Mouse (Mus musculus): ENCODE results near the gene Sphkap. TPM values are rescaled to one million over a fixed set of nuclear protein-coding genes. Genes with fewer than 3 reads are reported as not detected.
A peak's percentile ranks its signal among the peaks of the same experiment; 100 is the strongest.

Gene Sphkap
- polyA plus RNA-seq, 1 experiment: 0.05 TPM

- no peaks in the 10 kb centered on the region for H3K36me3 ChIP-seq (ENCODE audit: control insufficient read depth, insufficient read depth, low read length)
- no peaks in the 10 kb centered on the region for H3K27me3 ChIP-seq (replicated peaks; ENCODE audit: control insufficient read depth, insufficient read depth, low read length)
- no peak for DNase-seq
- TF ChIP-seq POLR2A (IDR thresholded peaks at IDR 0.05; ENCODE audit: low read depth, low read length): no peak
- no peak for TF ChIP-seq CTCF (conservative IDR thresholded peaks at IDR 0.05; ENCODE audit: insufficient read depth, insufficient read length, low read depth, low read length)
- no peak overlapping the region for H3K27ac ChIP-seq (ENCODE audit: insufficient read depth, low read depth, low read length)
- H3K4me3 ChIP-seq (ENCODE audit: insufficient read depth, low read depth, low read length): no peak overlapping the region
- no peaks in the 10 kb centered on the region for H3K4me1 ChIP-seq (ENCODE audit: control insufficient read depth, insufficient read depth, low read length)
Observed at GRCm38 (mm10) chr1:83224423-83224960, 183.5 kb downstream of the Sphkap start.

DNA sequence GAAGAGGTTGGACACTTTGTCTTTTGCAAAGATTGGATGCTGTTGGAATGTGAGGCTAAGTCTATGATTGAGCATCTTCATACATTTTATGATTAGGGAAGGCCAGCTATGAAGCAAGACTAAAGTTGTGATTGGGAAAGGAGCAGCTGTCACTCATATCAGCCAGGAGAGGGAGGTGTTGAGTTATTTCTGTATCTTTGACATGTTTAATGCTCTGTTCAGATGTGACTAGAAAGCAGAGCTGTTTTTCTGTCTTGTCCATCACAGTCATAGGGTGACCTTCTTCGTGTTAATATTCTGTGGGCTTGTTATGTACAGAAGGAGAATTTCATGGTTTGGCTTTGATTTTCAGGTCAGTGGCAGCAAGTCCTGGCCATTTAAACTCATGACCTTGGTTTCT, 184.9 kb downstream of the Sphkap start:
- H3K27ac ChIP-seq (ENCODE audit: insufficient read depth, low read depth, low read length): no peak overlapping the region
- WGBS: 76% methylated on average over 1 of the region's 1 CpGs
- no peaks in the 10 kb centered on the region for H3K36me3 ChIP-seq (ENCODE audit: control insufficient read depth, insufficient read depth, low read length)
- no peak for DNase-seq
- no peaks in the 10 kb centered on the region for H3K27me3 ChIP-seq (replicated peaks; ENCODE audit: control insufficient read depth, insufficient read depth, low read length)
- no peak for TF ChIP-seq CTCF (conservative IDR thresholded peaks at IDR 0.05; ENCODE audit: insufficient read depth, insufficient read length, low read depth, low read length)
- TF ChIP-seq POLR2A (IDR thresholded peaks at IDR 0.05; ENCODE audit: low read depth, low read length): no peak
- no peak overlapping the region for H3K4me3 ChIP-seq (ENCODE audit: insufficient read depth, low read depth, low read length)
- no peaks in the 10 kb centered on the region for H3K4me1 ChIP-seq (ENCODE audit: control insufficient read depth, insufficient read depth, low read length)

- TF ChIP-seq CTCF (conservative IDR thresholded peaks at IDR 0.05; ENCODE audit: insufficient read depth, insufficient read length, low read depth, low read length): no peak
- TF ChIP-seq POLR2A (IDR thresholded peaks at IDR 0.05; ENCODE audit: low read depth, low read length): no peak
- Histone ChIP-seq H3K36me3 (ENCODE audit: control insufficient read depth, insufficient read depth, low read length) (no peaks in the 10 kb centered on the region), H3K4me1 (ENCODE audit: control insufficient read depth, insufficient read depth, low read length) (no peaks in the 10 kb centered on the region), H3K27ac (ENCODE audit: insufficient read depth, low read depth, low read length) (no peak overlapping the region), H3K4me3 (ENCODE audit: insufficient read depth, low read depth, low read length) (no peak overlapping the region), H3K27me3 (replicated peaks; ENCODE audit: control insufficient read depth, insufficient read depth, low read length) (no peaks in the 10 kb centered on the region)
- 27% methylated on average over 1 of the region's 1 CpGs for WGBS
- DNase-seq: peak; percentile 2
Observed at GRCm38 (mm10) chr1:83218260-83218659, 189.7 kb downstream of the Sphkap start.

- Histone ChIP-seq H3K27ac (ENCODE audit: insufficient read depth, low read depth, low read length) (no peak overlapping the region), H3K4me1 (ENCODE audit: control insufficient read depth, insufficient read depth, low read length) (no peaks in the 10 kb centered on the region), H3K36me3 (ENCODE audit: control insufficient read depth, insufficient read depth, low read length) (no peaks in the 10 kb centered on the region), H3K27me3 (replicated peaks; ENCODE audit: control insufficient read depth, insufficient read depth, low read length) (no peaks in the 10 kb centered on the region), H3K4me3 (ENCODE audit: insufficient read depth, low read depth, low read length) (no peak overlapping the region)
- DNase-seq: no peak
- no peak for TF ChIP-seq POLR2A (IDR thresholded peaks at IDR 0.05; ENCODE audit: low read depth, low read length)
- WGBS: 50% methylated on average over 1 of the region's 1 CpGs
Observed at GRCm38 (mm10) chr1:83209981-83210380, 198.0 kb downstream of the Sphkap start.

Other genes starting within 250 kb of the Sphkap start
- 0.39 and 0.44 TPM in 2 replicates for gene Daw1, start 248.4 kb downstream of the Sphkap start, polyA plus RNA-seq (2012; rRNA removed)